Mouse (Mus musculus): ENCODE data around the gene Gpx6. TPM values are rescaled to one million over a fixed set of nuclear protein-coding genes. Genes with fewer than 3 reads are reported as not detected.

Gene Gpx6
- total and polyA plus RNA-seq, 3 experiments, result 0.11 TPM; not detected in 2

- Histone ChIP-seq H3K4me1 (ENCODE audit: insufficient read depth, low read depth, low read length) (peaks cover 17% of the 10 kb centered on the region; the same call in 1 of the 2 replicates), H3K27me3 (ENCODE audit: insufficient read depth, low read length) (peaks cover 13% of the 10 kb centered on the region; the same call in 1 of the 2 replicates), H3K36me3 (replicated peaks) (no peaks in the 10 kb centered on the region), H3K4me3 (ENCODE audit: low read depth, low read length) (no peak overlapping the region), H3K9me3 (replicated peaks) (no peaks in the 10 kb centered on the region)
- TF ChIP-seq CTCF (IDR thresholded peaks at IDR 0.05; ENCODE audit: low read depth, low read length) (no peak), GATA2 (IDR thresholded peaks at IDR 0.05; ENCODE audit: borderline replicate concordance, low read depth, low read length) (no peak), POLR2AphosphoS5 (IDR thresholded peaks at IDR 0.05; ENCODE audit: insufficient replicate concordance, low read depth, low read length) (no peak), GATA1 (IDR thresholded peaks at IDR 0.05; ENCODE audit: borderline replicate concordance, low read length) (no peak), TAL1 (conservative IDR thresholded peaks at IDR 0.05; ENCODE audit: low read depth, low read length) (no peak)
- ATAC-seq (ENCODE audit: extremely low read depth, insufficient number of reproducible peaks, low FRiP score, poor library complexity, severe bottlenecking) (no peak), DNase-seq (ENCODE audit: low spot score) (no peak)
Measured at GRCm38 (mm10) chr13:21268262-21268661, 43.7 kb upstream of the Gpx6 start.

- ATAC-seq (ENCODE audit: extremely low read depth, insufficient number of reproducible peaks, low FRiP score, poor library complexity, severe bottlenecking) (peak; percentile 38; the same call in 1 of the 2 replicates), DNase-seq (ENCODE audit: low spot score) (peak; percentile 24)
- Histone ChIP-seq H3K4me3 (ENCODE audit: low read depth, low read length) (peak overlapping the region; percentile 71), H3K4me1 (ENCODE audit: insufficient read depth, low read depth, low read length) (peaks cover 37% of the 10 kb centered on the region), H3K36me3 (replicated peaks) (no peaks in the 10 kb centered on the region), H3K9me3 (replicated peaks) (no peaks in the 10 kb centered on the region), H3K27me3 (ENCODE audit: insufficient read depth, low read length) (peaks cover 16% of the 10 kb centered on the region; the same call in 1 of the 2 replicates)
- TF ChIP-seq GATA2 (IDR thresholded peaks at IDR 0.05; ENCODE audit: borderline replicate concordance, low read depth, low read length) (no peak), CTCF (IDR thresholded peaks at IDR 0.05; ENCODE audit: low read depth, low read length) (no peak), GATA1 (IDR thresholded peaks at IDR 0.05; ENCODE audit: borderline replicate concordance, low read length) (no peak), POLR2AphosphoS5 (IDR thresholded peaks at IDR 0.05; ENCODE audit: insufficient replicate concordance, low read depth, low read length) (no peak), TAL1 (conservative IDR thresholded peaks at IDR 0.05; ENCODE audit: low read depth, low read length) (no peak)
Measured at GRCm38 (mm10) chr13:21275021-21275814, 36.7 kb upstream of the Gpx6 start.

- peak; percentile 29; the same call in 1 of the 2 replicates for ATAC-seq (ENCODE audit: extremely low read depth, insufficient number of reproducible peaks, low FRiP score, poor library complexity, severe bottlenecking)
Measured at GRCm38 (mm10) chr13:21275815-21276550, 35.9 kb upstream of the Gpx6 start.

GRCm38 (mm10) chr13:21276551-21276950 is 35.4 kb upstream of the Gpx6 start:
- Histone ChIP-seq H3K4me3 (ENCODE audit: low read depth, low read length) (peak overlapping the region; percentile 71), H3K27me3 (ENCODE audit: insufficient read depth, low read length) (peaks cover 10% of the 10 kb centered on the region; the same call in 1 of the 2 replicates), H3K9me3 (replicated peaks) (no peaks in the 10 kb centered on the region), H3K36me3 (replicated peaks) (no peaks in the 10 kb centered on the region), H3K4me1 (ENCODE audit: insufficient read depth, low read depth, low read length) (peaks cover 43% of the 10 kb centered on the region)
- TF ChIP-seq CTCF (IDR thresholded peaks at IDR 0.05; ENCODE audit: low read depth, low read length) (no peak), POLR2AphosphoS5 (IDR thresholded peaks at IDR 0.05; ENCODE audit: insufficient replicate concordance, low read depth, low read length) (no peak), TAL1 (conservative IDR thresholded peaks at IDR 0.05; ENCODE audit: low read depth, low read length) (no peak), GATA1 (IDR thresholded peaks at IDR 0.05; ENCODE audit: borderline replicate concordance, low read length) (no peak), GATA2 (IDR thresholded peaks at IDR 0.05; ENCODE audit: borderline replicate concordance, low read depth, low read length) (no peak)
- ATAC-seq (ENCODE audit: extremely low read depth, insufficient number of reproducible peaks, low FRiP score, poor library complexity, severe bottlenecking) (no peak), DNase-seq (ENCODE audit: low spot score) (no peak)

More at GRCm38 (mm10) chr13:21275815-21276550, 35.9 kb upstream of the Gpx6 start:
- TF ChIP-seq TAL1 (conservative IDR thresholded peaks at IDR 0.05; ENCODE audit: low read depth, low read length) (no peak), CTCF (IDR thresholded peaks at IDR 0.05; ENCODE audit: low read depth, low read length) (no peak), GATA1 (IDR thresholded peaks at IDR 0.05; ENCODE audit: borderline replicate concordance, low read length) (no peak), GATA2 (IDR thresholded peaks at IDR 0.05; ENCODE audit: borderline replicate concordance, low read depth, low read length) (no peak), POLR2AphosphoS5 (IDR thresholded peaks at IDR 0.05; ENCODE audit: insufficient replicate concordance, low read depth, low read length) (no peak)
- H3K4me3 ChIP-seq (ENCODE audit: low read depth, low read length), result peak overlapping the region; percentile 71
- peak; percentile 53 for DNase-seq (ENCODE audit: low spot score)
- no peaks in the 10 kb centered on the region for H3K9me3 ChIP-seq (replicated peaks)
- peaks cover 43% of the 10 kb centered on the region for H3K4me1 ChIP-seq (ENCODE audit: insufficient read depth, low read depth, low read length)
- no peaks in the 10 kb centered on the region for H3K36me3 ChIP-seq (replicated peaks)
- H3K27me3 ChIP-seq (ENCODE audit: insufficient read depth, low read length), result peaks cover 14% of the 10 kb centered on the region; the same call in 1 of the 2 replicates

- H3K4me3 ChIP-seq (ENCODE audit: low read depth, low read length), result peak overlapping the region; percentile 67
- H3K9me3 ChIP-seq (replicated peaks), result no peaks in the 10 kb centered on the region
- TF ChIP-seq CTCF (IDR thresholded peaks at IDR 0.05; ENCODE audit: low read depth, low read length) (no peak), POLR2AphosphoS5 (IDR thresholded peaks at IDR 0.05; ENCODE audit: insufficient replicate concordance, low read depth, low read length) (no peak), TAL1 (conservative IDR thresholded peaks at IDR 0.05; ENCODE audit: low read depth, low read length) (no peak), GATA2 (IDR thresholded peaks at IDR 0.05; ENCODE audit: borderline replicate concordance, low read depth, low read length) (no peak), GATA1 (IDR thresholded peaks at IDR 0.05; ENCODE audit: borderline replicate concordance, low read length) (no peak)
- H3K36me3 ChIP-seq (replicated peaks), result no peaks in the 10 kb centered on the region
- H3K4me1 ChIP-seq (ENCODE audit: insufficient read depth, low read depth, low read length), result peaks cover 39% of the 10 kb centered on the region
- DNase-seq (ENCODE audit: low spot score) (no peak), ATAC-seq (ENCODE audit: extremely low read depth, insufficient number of reproducible peaks, low FRiP score, poor library complexity, severe bottlenecking) (no peak)
- H3K27me3 ChIP-seq (ENCODE audit: insufficient read depth, low read length), result peaks cover 3% of the 10 kb centered on the region; the same call in 1 of the 2 replicates
Measured at GRCm38 (mm10) chr13:21279076-21279475, 32.8 kb upstream of the Gpx6 start.
